Mouse (Mus musculus) brain, embryonic 14.5 days (tissue): ENCODE data around the gene Actr8.

ENCODE experiments used
- CTCF ChIP-seq: fragments of 200-500 bp; IDR thresholded peaks from 2 replicates; pipeline ENCODE4 v1.5.1; 2012; ENCODE audit warnings: inconsistent platforms, mild to moderate bottlenecking, moderate library complexity, borderline replicate concordance; ENCODE audit not compliant: insufficient read depth, insufficient read length; ENCODE audit errors: extremely low read depth
- POLR2A ChIP-seq: fragments of 200-500 bp; IDR thresholded peaks from 2 replicates; pipeline ENCODE4 v1.6.1; 2012; ENCODE audit warnings: mild to moderate bottlenecking, inconsistent platforms, borderline replicate concordance; ENCODE audit not compliant: poor library complexity, insufficient read depth, insufficient read length, severe bottlenecking; ENCODE audit errors: extremely low read depth

DNA sequence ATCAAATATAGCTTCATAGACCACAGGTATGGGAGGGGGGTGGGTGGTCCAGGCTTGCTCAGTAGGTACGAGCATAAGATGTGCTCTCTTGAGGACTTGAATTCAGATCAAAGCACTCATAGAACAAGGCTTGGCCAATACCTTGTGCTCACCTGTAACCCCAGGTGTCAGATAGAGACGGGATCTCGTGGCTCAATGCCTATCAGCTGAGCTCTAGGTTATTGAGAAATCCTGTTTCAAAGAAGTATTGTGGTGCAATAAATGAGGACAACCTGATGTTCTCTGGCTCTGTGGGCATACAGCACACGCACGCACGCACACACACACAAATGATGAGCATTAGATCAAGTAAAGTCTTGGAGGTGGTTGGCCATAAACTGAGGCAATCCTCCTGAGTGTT lies 1.2 kb upstream of the Actr8 start:
- TF ChIP-seq CTCF (no peak), POLR2A (no peak)
